Mouse (Mus musculus) cerebellum, adult 2 months (tissue): ENCODE measurements around the gene Galnt17. TPM values are rescaled to one million over a fixed set of nuclear protein-coding genes. Genes with fewer than 3 reads are reported as not detected.
A peak's percentile ranks its signal among the peaks of the same experiment; 100 is the strongest.

Source experiments
- DNase-seq, 2 experiments: peaks; one replicate each; pipeline ENCODE4 v3.0.0; 2021
- H3K27ac ChIP-seq: fragments of 200-500 bp; 2 replicates; pipeline ENCODE4 v1.5.1; 2012; ENCODE audit warnings: low read length, control low read depth, inconsistent platforms; ENCODE audit not compliant: insufficient read depth
- H3K27me3 ChIP-seq: fragments of 200-500 bp; 2 replicates; pipeline ENCODE4 v1.6.1; 2012; ENCODE audit warnings: inconsistent platforms, mild to moderate bottlenecking, low read length, moderate library complexity; ENCODE audit not compliant: control insufficient read depth, insufficient read depth
- H3K4me1 ChIP-seq: fragments of 200-500 bp; 2 replicates; pipeline ENCODE4 v1.6.1; 2011; ENCODE audit warnings: low read length; ENCODE audit not compliant: control insufficient read depth, insufficient read depth
- H3K4me3 ChIP-seq: fragments of 200-500 bp; replicated peaks from 2 replicates; pipeline ENCODE3; 2011; ENCODE audit warnings: mild to moderate bottlenecking, low read depth, low read length, control low read depth; ENCODE audit not compliant: insufficient read depth
- CTCF ChIP-seq: fragments of 200-500 bp; IDR thresholded peaks from 2 replicates; pipeline ENCODE4 v1.5.1; 2011; ENCODE audit warnings: low read depth, mild to moderate bottlenecking, control low read depth, low read length, moderate library complexity, borderline replicate concordance; ENCODE audit not compliant: insufficient read depth
- POLR2A ChIP-seq: fragments of 200-500 bp; IDR thresholded peaks from 2 replicates; pipeline ENCODE4 v1.6.1; 2011; ENCODE audit warnings: low read length, control low read depth, borderline replicate concordance; ENCODE audit not compliant: insufficient read depth
- WGBS: fragments of 180-500 bp; shearing (Covaris S2); methylation state at CpG from one replicate; pipeline ENCODE4 v1.1.7; 2018; 5-methylcytosine and 5-hydroxymethylcytosine counted together
- polyA plus RNA-seq: library from polyadenylated mRNA; depleted of rRNA; stranded (reverse); fragments of >200 nt; gene quantifications from 2 replicates; pipeline ENCODE4 v1.2.3, GENCODE M21; 2012

Galnt17 gene
- polyA plus RNA-seq, 1 experiment, result 22.2 TPM

- Histone ChIP-seq H3K27ac (peak overlapping the region; percentile 76), H3K27me3 (no peaks in the 10 kb centered on the region), H3K4me1 (peaks cover 24% of the 10 kb centered on the region), H3K4me3 (no peak overlapping the region)
- TF ChIP-seq CTCF (no peak), POLR2A (no peak)
- DNase-seq, result peak; percentile 76 to 85
- 15% methylated on average over 6 of the region's 6 CpGs for WGBS
Observed at GRCm38 (mm10) chr5:131065174-131065573, 243.1 kb downstream of the Galnt17 start.

DNA sequence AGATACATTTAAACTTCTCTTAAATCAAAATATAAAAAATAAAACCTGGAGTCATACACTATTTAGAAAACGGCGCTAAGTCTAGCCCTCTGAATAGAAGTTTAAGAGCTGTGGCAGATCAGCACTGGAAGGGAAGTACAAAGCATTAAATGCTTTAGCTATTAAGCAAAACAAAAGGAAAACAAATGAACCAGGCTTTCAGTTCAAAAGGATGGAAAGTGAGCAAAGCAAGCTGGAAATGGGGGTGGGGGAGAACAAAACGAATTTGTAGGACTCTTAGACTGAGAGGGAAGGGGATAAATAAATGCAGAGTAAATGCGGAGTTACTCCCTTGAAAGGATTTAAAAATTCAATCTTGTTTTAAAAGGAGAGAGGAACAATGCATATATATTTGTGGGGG is 259.8 kb downstream of the Galnt17 start:
- DNase-seq, result no peak
- Histone ChIP-seq H3K27me3 (no peaks in the 10 kb centered on the region), H3K4me3 (no peak overlapping the region), H3K27ac (no peak overlapping the region), H3K4me1 (no peaks in the 10 kb centered on the region)
- 66% methylated on average over 4 of the region's 4 CpGs for WGBS
- TF ChIP-seq POLR2A (no peak), CTCF (no peak)

GRCm38 (mm10) chr5:131043130-131043529 is 265.2 kb downstream of the Galnt17 start:
- Histone ChIP-seq H3K27ac (no peak overlapping the region), H3K4me1 (no peaks in the 10 kb centered on the region), H3K27me3 (no peaks in the 10 kb centered on the region), H3K4me3 (no peak overlapping the region)
- TF ChIP-seq POLR2A, result no peak
- no peak for DNase-seq

DNA sequence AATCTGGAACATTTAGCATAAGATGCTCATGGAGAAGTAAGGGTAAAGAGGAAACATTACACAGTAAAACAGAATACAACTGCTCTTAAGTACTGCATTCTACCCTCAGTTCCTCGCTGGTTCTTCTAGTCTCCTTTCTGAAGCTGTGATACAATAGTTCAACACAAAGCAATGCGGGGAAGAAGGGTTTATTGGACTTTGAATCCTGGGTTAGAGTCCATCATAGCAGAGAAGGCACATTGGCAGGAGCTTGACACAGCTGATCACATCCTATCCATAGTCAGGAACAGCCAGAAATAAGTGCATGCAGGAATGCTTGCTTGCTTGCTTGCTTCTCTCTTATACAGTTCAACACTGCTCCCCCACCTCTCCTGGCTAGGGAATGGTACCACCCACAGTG is 267.9 kb downstream of the Galnt17 start:
- Histone ChIP-seq H3K27ac (no peak overlapping the region), H3K4me3 (no peak overlapping the region), H3K27me3 (no peaks in the 10 kb centered on the region), H3K4me1 (no peaks in the 10 kb centered on the region)
- no peak for TF ChIP-seq CTCF
- 91% methylated on average over 2 of the region's 2 CpGs for WGBS
- no peak for DNase-seq

- no peak for DNase-seq
- no peak overlapping the region for H3K4me3 ChIP-seq
- 90% methylated on average over 5 of the region's 5 CpGs for WGBS
- no peaks in the 10 kb centered on the region for H3K27me3 ChIP-seq
- H3K27ac ChIP-seq, result no peak overlapping the region
- no peak for TF ChIP-seq POLR2A
- TF ChIP-seq CTCF, result no peak
- no peaks in the 10 kb centered on the region for H3K4me1 ChIP-seq
Observed at GRCm38 (mm10) chr5:131039611-131040313, 268.5 kb downstream of the Galnt17 start.

GRCm38 (mm10) chr5:131024506-131024905 is 283.8 kb downstream of the Galnt17 start:
- Histone ChIP-seq H3K27me3 (no peaks in the 10 kb centered on the region), H3K4me1 (peaks cover 6% of the 10 kb centered on the region), H3K27ac (no peak overlapping the region), H3K4me3 (no peak overlapping the region)
- WGBS, result 67% methylated on average over 3 of the region's 3 CpGs
- peak in 1 of 2 experiments; percentile 10 for DNase-seq
- no peak for TF ChIP-seq CTCF
- no peak for TF ChIP-seq POLR2A

- no peak overlapping the region for H3K4me3 ChIP-seq
- no peak for DNase-seq
- no peak overlapping the region for H3K27ac ChIP-seq
- H3K27me3 ChIP-seq, result no peaks in the 10 kb centered on the region
- 79% methylated on average over 18 of the region's 18 CpGs for WGBS
- peaks cover 6% of the 10 kb centered on the region for H3K4me1 ChIP-seq
- no peak for TF ChIP-seq POLR2A
- TF ChIP-seq CTCF, result no peak
Observed at GRCm38 (mm10) chr5:131022396-131022993, 285.8 kb downstream of the Galnt17 start.

DNA sequence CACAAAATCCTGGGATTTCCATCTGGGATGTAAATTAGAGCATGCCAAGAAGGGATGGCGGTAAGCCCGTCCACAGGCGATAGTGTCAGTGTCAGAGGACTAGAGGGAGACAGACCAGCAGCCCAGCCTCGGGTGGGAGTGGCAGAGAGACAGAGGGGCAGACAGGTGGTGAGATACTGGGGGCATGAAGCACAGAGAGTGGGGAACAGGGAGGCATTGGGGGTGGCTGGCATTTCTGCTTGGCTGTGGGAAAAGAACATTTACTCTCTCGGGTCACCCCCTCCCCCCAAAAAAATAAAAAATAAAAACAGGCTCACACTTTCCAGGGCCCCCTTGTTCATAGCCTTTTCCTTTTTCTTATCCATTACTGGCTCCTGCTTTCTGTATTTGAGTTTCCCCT is 287.4 kb downstream of the Galnt17 start:
- no peak for DNase-seq
- Histone ChIP-seq H3K4me3 (no peak overlapping the region), H3K27me3 (no peaks in the 10 kb centered on the region), H3K27ac (no peak overlapping the region), H3K4me1 (peaks cover 6% of the 10 kb centered on the region)
- TF ChIP-seq POLR2A (no peak), CTCF (no peak)
- WGBS, result 40% methylated on average over 5 of the region's 5 CpGs
